Mouse (Mus musculus) kidney, adult 2 months (tissue): ENCODE data around the gene Nptxr.

Source experiments
- CTCF ChIP-seq: fragments of 200-500 bp; conservative IDR thresholded peaks from 2 replicates; pipeline ENCODE4 v1.5.1; 2011; ENCODE audit warnings: low read depth, mild to moderate bottlenecking, control low read depth, low read length, moderate library complexity, mixed read lengths; ENCODE audit not compliant: insufficient read depth, insufficient read length
- POLR2A ChIP-seq: fragments of 200-500 bp; IDR thresholded peaks from one replicate; pipeline ENCODE4 v1.6.1; 2011; ENCODE audit warnings: low read depth, low read length, control low read depth

- TF ChIP-seq CTCF: no peak
- TF ChIP-seq POLR2A: no peak
These were observed 26.8 kb downstream of the Nptxr start, which contains the start of gene Dnal4 for GRCm38 (mm10) chr15:79777749-79778148.
